Mouse (Mus musculus): Measurements from ENCODE around the gene Txnrd1.

Txnrd1 gene

DNA sequence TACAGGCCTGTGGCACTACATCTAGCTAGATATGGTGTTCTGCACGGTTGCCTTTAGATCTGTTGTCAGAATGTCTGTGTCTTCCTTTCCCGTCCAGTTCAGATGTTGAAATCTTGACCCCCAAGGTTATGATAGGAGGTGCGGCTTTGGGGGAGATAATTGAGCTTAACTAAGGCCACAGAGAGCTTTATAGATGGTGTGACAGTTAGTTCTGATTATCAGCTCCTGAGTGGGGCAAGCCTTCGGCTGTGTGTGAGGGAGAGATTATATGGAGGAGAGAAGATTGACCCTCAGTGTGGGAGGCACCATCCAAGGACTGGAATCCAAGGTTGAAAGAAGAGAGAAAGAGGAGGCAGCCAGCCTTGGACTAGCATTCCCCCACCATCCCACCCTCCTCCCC lies 79.5 kb downstream of the Txnrd1 start:
- DNase-seq (ENCODE audit: low read depth, low spot score) = no peak

- peak; percentile 87 for DNase-seq (ENCODE audit: low read depth, low spot score)
Observed at GRCm38 (mm10) chr10:82913772-82914171, 80.0 kb downstream of the Txnrd1 start.

DNA sequence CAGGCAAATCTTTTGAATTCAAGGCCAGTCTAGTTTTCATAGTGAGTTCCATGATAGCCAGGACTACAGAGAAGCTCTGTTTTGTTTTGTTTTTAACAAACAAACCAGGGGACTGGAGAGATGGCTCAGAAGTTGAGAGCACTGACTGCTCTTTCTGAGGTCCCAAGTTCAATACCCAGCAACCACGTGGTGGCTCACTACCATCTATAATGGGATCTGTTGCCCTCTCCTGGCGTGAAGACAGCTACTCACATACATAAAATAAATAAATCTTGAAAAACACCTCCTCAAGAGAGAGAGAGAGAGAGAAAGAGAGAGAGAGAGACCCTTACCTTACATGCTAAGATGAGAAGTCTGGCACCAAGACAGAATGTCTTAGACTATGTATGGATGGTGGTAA lies 84.9 kb downstream of the Txnrd1 start:
- no peak for DNase-seq (ENCODE audit: low read depth, low spot score)

DNA sequence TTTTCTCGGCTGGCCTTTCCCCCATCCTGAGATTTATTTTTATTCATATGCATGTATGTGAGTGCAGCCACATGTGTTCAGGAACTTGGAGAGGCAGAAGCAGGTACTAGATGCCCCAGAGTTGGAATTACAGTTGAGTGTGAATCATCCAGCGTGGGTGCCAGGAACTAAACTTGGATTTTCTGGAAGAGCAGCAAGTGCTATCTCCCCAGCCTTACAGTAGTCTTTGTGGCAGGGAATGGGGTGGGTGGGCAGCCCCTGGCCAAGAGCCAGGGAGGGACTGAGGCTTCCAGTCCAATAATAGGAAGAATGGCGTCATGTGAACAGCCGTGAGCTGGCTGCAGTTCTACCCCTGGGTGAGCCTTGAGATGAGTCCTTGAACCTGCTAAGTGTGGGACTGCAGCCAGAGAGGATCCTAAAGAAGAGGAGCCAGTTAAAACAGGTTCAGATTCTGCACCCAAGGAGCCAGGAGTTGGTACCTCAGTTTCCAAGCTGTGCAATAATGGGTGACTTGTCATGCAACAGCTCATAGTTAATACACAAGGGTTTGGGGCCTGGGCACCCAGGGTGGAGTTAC lies 85.7 kb downstream of the Txnrd1 start:
- DNase-seq (ENCODE audit: low read depth, low spot score) = no peak

GRCm38 (mm10) chr10:82923547-82923946 lies 89.8 kb downstream of the Txnrd1 start:
- DNase-seq (ENCODE audit: low read depth, low spot score) = no peak

GRCm38 (mm10) chr10:82924750-82925149 lies 91.0 kb downstream of the Txnrd1 start:
- no peak for DNase-seq (ENCODE audit: low read depth, low spot score)

DNA sequence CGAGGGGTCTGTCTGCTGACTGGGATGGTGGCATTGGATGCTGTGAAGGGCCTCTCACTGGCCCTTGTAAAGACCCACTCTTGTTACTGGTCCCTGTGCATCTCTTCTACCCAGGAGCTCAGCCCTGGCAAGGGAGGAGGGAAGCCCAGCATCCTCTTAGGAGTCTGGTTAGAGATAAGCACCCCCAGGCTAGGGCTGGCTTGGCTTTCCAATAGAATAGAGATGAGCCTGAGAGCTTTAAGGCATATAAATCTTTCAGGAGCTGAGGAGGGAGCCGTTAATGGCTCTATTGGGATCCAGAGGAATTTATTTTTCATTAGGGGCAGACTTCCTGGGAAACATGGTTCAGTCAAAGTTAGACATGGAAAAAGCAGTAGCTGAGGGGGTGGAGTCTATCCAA lies 91.9 kb downstream of the Txnrd1 start:
- no peak for DNase-seq (ENCODE audit: low read depth, low spot score)

DNA sequence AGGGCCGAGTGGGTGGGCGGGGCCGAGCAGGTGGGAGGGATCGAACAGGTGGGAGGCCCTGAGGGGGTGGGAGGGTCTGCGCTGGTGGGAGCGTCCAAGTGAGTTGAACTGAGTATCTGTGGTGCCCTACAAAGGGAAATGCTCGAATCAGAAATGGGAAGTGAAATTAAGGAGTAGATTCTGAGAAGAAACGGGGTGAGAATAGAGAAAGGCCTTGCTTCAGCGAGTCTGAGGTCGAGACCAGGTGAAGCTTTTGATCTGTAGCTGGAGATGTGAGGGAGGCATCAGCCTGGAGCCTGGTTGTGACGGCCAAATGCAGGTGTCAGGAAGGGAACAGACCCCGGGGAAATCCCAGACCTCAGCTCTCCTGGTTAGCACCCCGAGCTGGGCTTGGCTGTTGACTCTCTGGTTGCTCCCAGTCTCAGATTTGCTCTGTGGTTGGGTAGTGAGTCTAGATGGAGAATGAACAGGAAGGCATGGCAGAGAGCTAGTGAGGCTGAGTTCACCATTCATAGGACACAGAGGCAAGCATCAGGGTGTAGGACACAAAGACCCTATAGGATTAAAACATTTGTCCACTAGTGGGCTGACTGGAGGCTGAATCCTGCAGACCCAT lies 101.4 kb downstream of the Txnrd1 start:
- no peak for DNase-seq (ENCODE audit: low read depth, low spot score)

- no peak for DNase-seq (ENCODE audit: low read depth, low spot score)
Observed at GRCm38 (mm10) chr10:82935774-82936173, 102.0 kb downstream of the Txnrd1 start.

Data from 3T3-L1 (cell line).